Mouse (Mus musculus) CH12.LX (cell line): ENCODE measurements around the gene Slc22a22.

ENCODE experiments used
- CHD1 ChIP-seq: IDR thresholded peaks from 2 replicates; pipeline ENCODE4 v1.6.1; 2012; ENCODE audit warnings: low read depth, low read length, improper control_type of control experiment, inconsistent platforms
- CTCF ChIP-seq, 2 experiments: IDR thresholded peaks in 1 of 2; conservative IDR thresholded peaks in 1 of 2; 2 replicates each; pipeline ENCODE4 v1.5.1; 2011 to 2012; ENCODE audit warnings: low read depth in 2 of 2, low read length in 2 of 2, improper control_type of control experiment in 1 of 2, inconsistent platforms in 1 of 2, mild to moderate bottlenecking in 1 of 2, moderate library complexity in 1 of 2
- EP300 ChIP-seq: IDR thresholded peaks from 2 replicates; pipeline ENCODE4 v1.6.1; 2011; ENCODE audit warnings: low read length, improper control_type of control experiment
- MXI1 ChIP-seq: IDR thresholded peaks from 2 replicates; pipeline ENCODE4 v1.6.1; 2011; ENCODE audit warnings: mild to moderate bottlenecking, low read depth, low read length, improper control_type of control experiment
- MYC ChIP-seq: IDR thresholded peaks from 2 replicates; pipeline ENCODE4 v1.6.1; 2011; ENCODE audit warnings: low read depth, mild to moderate bottlenecking, improper control_type of control experiment, low read length
- NELFE ChIP-seq: IDR thresholded peaks from 2 replicates; pipeline ENCODE4 v1.6.1; 2011; ENCODE audit warnings: low read depth, low read length, improper control_type of control experiment
- POLR2A ChIP-seq: IDR thresholded peaks from 2 replicates; pipeline ENCODE4 v1.6.1; 2011; ENCODE audit warnings: low read depth, mild to moderate bottlenecking, improper control_type of control experiment, low read length

- TF ChIP-seq CHD1 (no peak), NELFE (no peak), POLR2A (no peak), MXI1 (no peak), CTCF (conservative IDR thresholded peaks at IDR 0.05 in 1 of 2, IDR thresholded peaks at IDR 0.05 in 1 of 2; ENCODE audit: low read depth in 2 of 2, low read length in 2 of 2) (no peak), MYC (no peak), EP300 (no peak)
These were observed 18.7 kb upstream of the Slc22a22 start for GRCm38 (mm10) chr15:57496106-57496505.
